Mouse (Mus musculus): ENCODE measurements around the gene Bud31. TPM values are rescaled to one million over a fixed set of nuclear protein-coding genes. Genes with fewer than 3 reads are reported as not detected.

The Bud31 gene
- total and polyA plus RNA-seq, 3 experiments: 155 to 282 (median 211) TPM

DNA sequence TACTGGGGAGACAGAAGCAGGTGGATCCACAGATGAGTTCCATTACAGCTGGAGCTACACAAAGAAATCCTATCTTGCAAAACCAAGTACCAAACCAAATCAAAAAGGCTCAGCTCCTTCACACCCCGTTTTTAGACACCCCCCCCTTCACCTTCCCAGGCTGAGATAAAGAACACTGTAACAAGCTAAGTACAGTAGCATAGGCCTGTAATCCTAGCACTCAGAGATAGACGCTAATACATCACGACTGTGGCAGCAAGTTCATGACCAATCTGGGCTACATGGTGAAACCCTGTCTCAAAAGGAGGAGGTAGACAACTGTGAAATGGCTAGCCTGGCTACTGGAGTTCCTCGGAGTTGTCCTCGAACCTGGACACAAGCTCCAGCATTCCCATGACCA lies 50.2 kb downstream of the Bud31 start:
- in situ Hi-C loops (cut with MboI; ENCODE audit: low pct_ligation_motif_present, low pct_unique_long_range_greater_than_20kb, low sequenced_read_pairs) (no loop called here), dilution Hi-C loops (cut with MboI; ENCODE audit: extremely low pct_ligation_motif_present, extremely low pct_unique_long_range_greater_than_20kb, low sequenced_read_pairs) (no loop called here)
- peaks cover 51% of the 10 kb centered on the region for H3K79me2 ChIP-seq (replicated peaks; ENCODE audit: control insufficient read depth, extremely low read depth, insufficient read depth, poor library complexity, severe bottlenecking)
- peak overlapping the region; percentile 78 for H3K9ac ChIP-seq (ENCODE audit: insufficient read depth, low read depth)
- H3K27ac ChIP-seq (ENCODE audit: insufficient read depth, low read depth): 0 out of 2 replicates have a peak overlapping the region, but pooled peaks have one; percentile 18
- H3K4me3 ChIP-seq (replicated peaks in 1 of 3; ENCODE audit: low read depth in 2 of 3, low read length in 2 of 3, poor library complexity in 1 of 3): peak overlapping the region; percentile 76 to 97 (median 84)
- no peak for DNase-seq (ENCODE audit: extremely low read depth)
- no peaks in the 10 kb centered on the region for H3K27me3 ChIP-seq (replicated peaks)
- no peak for TF ChIP-seq NRF1 (IDR thresholded peaks at IDR 0.05; ENCODE audit: low read depth, low read length)
- no peak for TF ChIP-seq ETS1 (conservative IDR thresholded peaks at IDR 0.05; ENCODE audit: low read depth, low read length)
- no peak for TF ChIP-seq JUND (conservative IDR thresholded peaks at IDR 0.05; ENCODE audit: low read depth, low read length)
- no peak for TF ChIP-seq ZC3H11A (IDR thresholded peaks at IDR 0.05; ENCODE audit: low read depth, low read length)
- TF ChIP-seq BHLHE40 (IDR thresholded peaks at IDR 0.05; ENCODE audit: low read depth, low read length): no peak
- no peak for TF ChIP-seq NELFE (IDR thresholded peaks at IDR 0.05; ENCODE audit: low read depth, low read length)
- TF ChIP-seq ZKSCAN1 (IDR thresholded peaks at IDR 0.05; ENCODE audit: borderline replicate concordance, low read depth, low read length): no peak
- TF ChIP-seq RAD21 (IDR thresholded peaks at IDR 0.05; ENCODE audit: low read depth, low read length): no peak
- no peak for TF ChIP-seq JUN (IDR thresholded peaks at IDR 0.05; ENCODE audit: insufficient read depth, low read depth, low read length)
- TF ChIP-seq EP300 (IDR thresholded peaks at IDR 0.05; ENCODE audit: low read length): no peak
- no peak for TF ChIP-seq POLR2A (IDR thresholded peaks at IDR 0.05; ENCODE audit: low read depth, low read length)
- no peak for TF ChIP-seq MAZ (IDR thresholded peaks at IDR 0.05; ENCODE audit: low read depth, low read length)
- TF ChIP-seq POLR2AphosphoS2 (IDR thresholded peaks at IDR 0.05; ENCODE audit: low read depth, low read length): no peak
- no peak for TF ChIP-seq SIN3A (IDR thresholded peaks at IDR 0.05; ENCODE audit: low read length)
- no peak for TF ChIP-seq E2F4 (IDR thresholded peaks at IDR 0.05; ENCODE audit: insufficient replicate concordance, low read depth, low read length)
- peak overlapping the region; percentile 99 for H3K4me2 ChIP-seq (ENCODE audit: insufficient read depth, low read depth, poor library complexity, severe bottlenecking)
- H3K4me1 ChIP-seq (ENCODE audit: control insufficient read depth in 1 of 2, insufficient read depth in 2 of 2): peaks cover 9 to 26% of the 10 kb centered on the region in 2 experiments
- peaks cover 35 to 58% of the 10 kb centered on the region in 2 experiments for H3K36me3 ChIP-seq (replicated peaks in 1 of 2; ENCODE audit: control insufficient read depth in 1 of 2, insufficient read depth in 1 of 2, low read length in 1 of 2)
- no peaks in the 10 kb centered on the region for H3K9me3 ChIP-seq (replicated peaks; ENCODE audit: low read length)

DNA sequence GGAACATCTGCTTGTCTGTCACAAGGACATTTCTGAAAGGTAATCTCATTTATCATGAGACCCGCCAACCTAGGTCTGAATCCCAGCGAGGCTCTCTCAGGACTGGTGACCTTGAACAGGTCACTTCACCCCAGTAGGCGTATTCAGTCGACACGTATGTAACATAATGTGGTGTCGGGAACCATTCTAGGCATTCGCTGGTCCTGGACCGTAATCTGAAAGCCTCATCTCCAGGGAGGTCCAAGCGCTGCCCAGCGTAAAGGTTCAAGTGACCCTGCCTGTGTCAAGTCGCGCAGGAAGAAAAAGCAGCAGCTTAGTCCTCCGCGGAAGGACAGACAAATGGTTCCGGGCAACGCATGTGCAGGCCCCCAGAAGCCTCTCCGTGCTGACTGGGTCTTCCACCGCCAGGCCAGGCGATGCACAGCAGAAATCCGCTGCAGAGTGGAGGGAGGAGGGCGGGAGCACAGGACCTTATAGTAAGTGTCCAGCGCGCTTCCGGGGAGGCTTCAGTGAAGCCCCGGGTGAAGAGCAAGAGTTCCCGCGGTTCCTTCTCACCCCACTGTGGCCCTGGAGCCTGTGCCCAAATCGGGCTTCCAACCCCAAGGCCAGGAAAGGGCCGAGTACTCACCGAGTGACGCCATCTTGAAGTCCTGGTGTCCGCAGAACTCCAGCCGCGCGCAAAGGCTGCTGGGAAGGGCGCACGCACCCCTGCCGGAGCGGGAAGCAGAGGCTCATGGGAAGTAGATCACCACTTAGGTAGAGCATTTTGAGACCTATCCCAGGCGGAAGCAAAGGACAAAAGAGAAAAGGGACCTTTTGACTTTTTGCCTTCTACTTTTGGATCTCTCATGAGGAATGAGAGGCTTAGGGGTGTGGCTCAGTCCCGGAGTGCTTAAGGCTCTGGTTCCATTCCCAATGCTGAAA lies 51.0 kb downstream of the Bud31 start:
- in situ Hi-C loops (cut with MboI; ENCODE audit: low pct_ligation_motif_present, low pct_unique_long_range_greater_than_20kb, low sequenced_read_pairs) (no loop called here), dilution Hi-C loops (cut with MboI; ENCODE audit: extremely low pct_ligation_motif_present, extremely low pct_unique_long_range_greater_than_20kb, low sequenced_read_pairs) (no loop called here)
- Histone ChIP-seq H3K27me3 (replicated peaks) (no peaks in the 10 kb centered on the region), H3K36me3 (replicated peaks in 1 of 2; ENCODE audit: control insufficient read depth in 1 of 2, insufficient read depth in 1 of 2, low read length in 1 of 2) (peaks cover 35 to 58% of the 10 kb centered on the region in 2 experiments), H3K9me3 (replicated peaks; ENCODE audit: low read length) (no peaks in the 10 kb centered on the region), H3K4me1 (ENCODE audit: control insufficient read depth in 1 of 2, insufficient read depth in 2 of 2) (peaks cover 9 to 26% of the 10 kb centered on the region in 2 experiments), H3K4me2 (ENCODE audit: insufficient read depth, low read depth, poor library complexity, severe bottlenecking) (peak overlapping the region; percentile 99), H3K27ac (ENCODE audit: insufficient read depth, low read depth) (peak overlapping the region; percentile 18; the same call in 1 of the 2 replicates), H3K4me3 (replicated peaks in 1 of 3; ENCODE audit: low read depth in 2 of 3, low read length in 2 of 3, poor library complexity in 1 of 3) (peak overlapping the region; percentile 76 to 97 (median 84)), H3K79me2 (replicated peaks; ENCODE audit: control insufficient read depth, extremely low read depth, insufficient read depth, poor library complexity, severe bottlenecking) (peaks cover 49% of the 10 kb centered on the region), H3K9ac (ENCODE audit: insufficient read depth, low read depth) (peak overlapping the region; percentile 78)
- peak; percentile 88 for DNase-seq (ENCODE audit: extremely low read depth)
- TF ChIP-seq PAX5 (IDR thresholded peaks at IDR 0.05; ENCODE audit: low read length): no peak
- TF ChIP-seq POLR2A (IDR thresholded peaks at IDR 0.05; ENCODE audit: low read depth, low read length): peak; percentile 97
- TF ChIP-seq ZNF384 (IDR thresholded peaks at IDR 0.05; ENCODE audit: low read depth, low read length): no peak
- TF ChIP-seq MYC (IDR thresholded peaks at IDR 0.05; ENCODE audit: low read depth, low read length): peak; percentile 67
- no peak for TF ChIP-seq USF1 (IDR thresholded peaks at IDR 0.05; ENCODE audit: low read depth, low read length)
- peak; percentile 69 for TF ChIP-seq NRF1 (IDR thresholded peaks at IDR 0.05; ENCODE audit: low read depth, low read length)
- peak; percentile 22; the same call in 1 of the 2 replicates for TF ChIP-seq MAX (IDR thresholded peaks at IDR 0.05; ENCODE audit: low read length)
- no peak for TF ChIP-seq MAFK (IDR thresholded peaks at IDR 0.05; ENCODE audit: insufficient replicate concordance, low read length)
- TF ChIP-seq POLR2AphosphoS2 (IDR thresholded peaks at IDR 0.05; ENCODE audit: low read depth, low read length): no peak; the same call in 1 of the 2 replicates
- no peak for TF ChIP-seq BHLHE40 (IDR thresholded peaks at IDR 0.05; ENCODE audit: low read depth, low read length)
- peak; percentile 70; the same call in 1 of the 2 replicates for TF ChIP-seq KAT2A (IDR thresholded peaks at IDR 0.05; ENCODE audit: insufficient replicate concordance, low read length)
- peak; percentile 79 for TF ChIP-seq HCFC1 (IDR thresholded peaks at IDR 0.05; ENCODE audit: low read depth, low read length)
- TF ChIP-seq ETS1 (conservative IDR thresholded peaks at IDR 0.05; ENCODE audit: low read depth, low read length): no peak
- peak; percentile 79 for TF ChIP-seq ZMIZ1 (IDR thresholded peaks at IDR 0.05; ENCODE audit: low read depth, low read length)
- no peak; the same call in 1 of the 2 replicates for TF ChIP-seq MAZ (IDR thresholded peaks at IDR 0.05; ENCODE audit: low read depth, low read length)
- peak; percentile 95 for TF ChIP-seq TCF12 (IDR thresholded peaks at IDR 0.05; ENCODE audit: low read depth, low read length)
- no peak for TF ChIP-seq UBTF (IDR thresholded peaks at IDR 0.05; ENCODE audit: low read depth, low read length)
- TF ChIP-seq ELF1 (IDR thresholded peaks at IDR 0.05; ENCODE audit: low read depth, low read length): peak; percentile 76
- no peak for TF ChIP-seq RAD21 (IDR thresholded peaks at IDR 0.05; ENCODE audit: low read depth, low read length)
- TF ChIP-seq IRF4 (IDR thresholded peaks at IDR 0.05; ENCODE audit: low read depth, low read length): peak; percentile 46
- no peak for TF ChIP-seq ZKSCAN1 (IDR thresholded peaks at IDR 0.05; ENCODE audit: borderline replicate concordance, low read depth, low read length)
